Mouse (Mus musculus) mouse embryonic stem cell (cell line): ENCODE measurements around the gene Clrn3.

Source experiments
- in situ Hi-C, 2 experiments: fragments of 300-500 bp; cut with MboI; formaldehyde crosslinking; loops; 1 replicate in 1 of 2; 3 replicates in 1 of 2; pipeline ENCODE4 v1.14.3; 2019 to 2020; ENCODE audit warnings: low sequenced_read_pairs in 2 of 2, low pct_unique_long_range_greater_than_20kb in 1 of 2, mixed read lengths in 1 of 2; ENCODE audit not compliant: unreplicated experiment in 1 of 2

Clrn3 gene

DNA sequence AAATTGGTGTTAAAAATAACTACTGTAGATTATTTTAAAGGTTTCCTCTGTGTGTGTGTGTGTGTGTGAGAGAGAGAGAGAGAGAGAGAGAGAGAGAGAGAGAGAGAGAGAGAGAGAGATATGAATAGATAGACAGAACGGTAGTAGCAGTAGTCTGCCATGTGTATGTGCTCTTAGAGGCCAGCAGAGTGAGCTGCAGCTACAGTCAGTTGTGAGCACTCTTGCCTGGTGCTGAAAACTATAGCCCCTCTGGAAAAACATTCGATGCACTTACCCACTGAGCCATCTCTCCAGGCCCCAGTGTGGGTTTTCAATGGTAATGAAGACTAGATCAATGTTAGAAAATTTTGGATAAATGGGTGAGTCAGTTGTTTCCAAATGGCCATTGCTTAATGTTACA, 29.1 kb downstream of the Clrn3 start:
- in situ Hi-C loops: no loop called here

DNA sequence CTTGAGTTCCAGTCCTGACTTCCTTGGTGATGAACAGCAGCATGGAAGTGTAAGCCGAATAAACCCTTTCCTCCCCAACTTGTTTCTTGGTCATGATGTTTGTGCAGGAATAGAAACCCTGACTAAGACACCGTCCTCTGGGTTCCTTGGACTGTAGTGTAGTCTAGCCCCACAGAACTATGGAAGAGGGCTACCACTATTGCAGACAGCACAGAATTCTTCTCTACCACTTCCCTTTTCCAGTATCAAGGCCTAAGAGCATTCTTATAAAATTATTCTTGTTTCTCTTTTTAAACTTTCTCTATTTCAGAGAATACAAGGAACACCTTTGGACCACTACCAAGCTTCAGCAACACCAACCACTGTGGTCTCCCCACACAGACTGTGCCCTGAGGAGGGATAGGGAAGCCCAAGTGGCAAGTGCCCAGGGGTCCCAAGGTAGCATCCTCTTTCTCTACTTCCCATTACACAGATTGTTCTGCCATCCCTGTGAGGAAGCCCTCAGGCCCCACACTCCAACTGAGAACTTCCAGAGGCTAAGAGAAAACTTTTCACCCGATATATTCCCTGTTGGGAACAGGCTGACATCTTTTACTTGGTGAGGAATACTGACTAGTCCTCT, 29.8 kb downstream of the Clrn3 start:
- in situ Hi-C loops: no loop called here

GRCm38 (mm10) chr7:135495303-135495702, 33.2 kb downstream of the Clrn3 start:
- in situ Hi-C loops: no loop called here

GRCm38 (mm10) chr7:135490500-135490886, 38.0 kb downstream of the Clrn3 start:
- in situ Hi-C loops: no loop called here

- in situ Hi-C loops: loop anchor here in 1 of 2 experiments (5.0 kb wide), 1 partner anchor 88 kb away; no protein-coding TSS in a partner anchor
Measured at GRCm38 (mm10) chr7:135489724-135490499, 38.5 kb downstream of the Clrn3 start.

- in situ Hi-C loops: loop anchor here in 1 of 2 experiments (5.0 kb wide), 1 partner anchor 86 kb away; no protein-coding TSS in a partner anchor
Measured at GRCm38 (mm10) chr7:135488214-135488810, 40.1 kb downstream of the Clrn3 start.

- in situ Hi-C loops: loop anchor here in 1 of 2 experiments (5.0 kb wide), 1 partner anchor 85 kb away; no protein-coding TSS in a partner anchor
Measured at GRCm38 (mm10) chr7:135487423-135487822, 41.0 kb downstream of the Clrn3 start.

DNA sequence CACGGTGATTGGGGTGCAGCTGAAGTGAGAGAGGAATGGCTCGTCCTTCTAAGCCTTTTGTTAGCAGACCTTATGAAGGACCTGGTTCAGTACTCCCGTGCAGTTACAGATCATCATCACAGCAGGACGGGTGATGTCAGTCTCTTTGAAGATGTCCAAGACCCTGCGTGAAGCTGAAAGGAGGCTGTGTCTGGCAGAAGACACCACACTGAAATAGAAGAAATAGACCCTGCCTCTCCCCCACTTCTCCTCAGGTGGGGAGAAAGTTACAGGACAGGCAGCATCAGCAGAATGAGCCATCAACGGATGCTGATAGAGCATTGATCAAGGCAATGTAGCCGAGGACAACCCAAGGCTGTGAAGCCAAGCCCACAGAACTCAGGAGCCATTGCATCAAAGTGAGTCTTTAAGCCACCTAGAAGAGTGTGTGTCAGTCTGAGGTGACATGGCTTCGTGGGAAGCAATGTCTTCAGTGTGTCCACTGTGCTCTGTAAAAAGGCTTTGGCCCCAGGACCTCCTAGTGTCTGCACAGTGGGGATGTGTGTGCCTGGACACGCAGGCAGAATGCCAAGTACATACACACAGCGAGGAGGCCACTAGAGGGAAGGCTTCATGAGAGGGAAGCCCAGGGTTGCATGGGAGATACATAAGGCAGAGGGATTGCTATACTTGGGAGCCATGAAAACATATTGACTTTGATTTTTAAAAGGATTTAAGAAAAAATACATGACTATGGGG, 41.6 kb downstream of the Clrn3 start:
- in situ Hi-C loops: loop anchor here in 1 of 2 experiments (5.0 kb wide), 1 partner anchor 85 kb away; no protein-coding TSS in a partner anchor

DNA sequence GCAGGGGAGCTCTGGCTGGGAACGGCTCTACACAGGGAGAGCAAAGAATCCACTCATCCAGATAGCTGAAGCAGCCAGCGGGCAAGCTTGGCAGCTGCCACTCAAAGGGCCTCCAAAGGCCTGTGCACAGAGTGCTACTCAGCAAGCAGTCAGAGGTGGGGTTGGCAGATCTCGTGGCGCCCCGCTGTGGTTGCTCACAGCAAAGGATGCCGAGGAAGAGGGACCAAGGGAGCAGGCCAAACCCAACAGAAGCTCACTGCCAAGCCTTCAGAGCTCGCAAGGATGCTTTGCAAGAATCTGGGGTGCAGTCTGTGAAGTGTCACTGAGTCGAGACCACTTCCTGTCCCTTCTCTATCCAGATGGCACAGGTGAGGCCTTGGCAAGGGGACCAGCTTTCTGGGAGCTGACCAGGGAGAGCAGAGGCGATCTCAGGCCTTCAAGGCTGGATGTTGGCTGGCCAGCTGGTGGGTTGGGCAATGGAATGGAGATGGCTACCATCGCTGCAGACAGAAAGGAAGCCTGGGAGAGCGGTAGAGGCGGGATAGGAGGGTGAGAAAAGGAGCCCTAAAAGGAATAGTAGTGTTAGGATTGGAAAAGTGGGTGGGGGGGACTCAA, 42.6 kb downstream of the Clrn3 start:
- in situ Hi-C loops: loop anchor here in 1 of 2 experiments (5.0 kb wide), 1 partner anchor 84 kb away; no protein-coding TSS in a partner anchor

GRCm38 (mm10) chr7:135485116-135485795, 43.2 kb downstream of the Clrn3 start:
- in situ Hi-C loops: loop anchor here in 1 of 2 experiments (5.0 kb wide), 1 partner anchor 83 kb away; no protein-coding TSS in a partner anchor

- in situ Hi-C loops: no loop called here
Measured at GRCm38 (mm10) chr7:135484341-135484740, 44.1 kb downstream of the Clrn3 start.

- in situ Hi-C loops: no loop called here
Measured at GRCm38 (mm10) chr7:135483751-135484150, 44.7 kb downstream of the Clrn3 start.

GRCm38 (mm10) chr7:135481150-135481549, 47.3 kb downstream of the Clrn3 start:
- in situ Hi-C loops: no loop called here

- in situ Hi-C loops: no loop called here
Measured at GRCm38 (mm10) chr7:135479912-135480311, 48.5 kb downstream of the Clrn3 start.

- in situ Hi-C loops: no loop called here
Measured at GRCm38 (mm10) chr7:135479322-135479880, 49.1 kb downstream of the Clrn3 start.

- in situ Hi-C loops: no loop called here
Measured at GRCm38 (mm10) chr7:135477256-135477655, 51.2 kb downstream of the Clrn3 start.

DNA sequence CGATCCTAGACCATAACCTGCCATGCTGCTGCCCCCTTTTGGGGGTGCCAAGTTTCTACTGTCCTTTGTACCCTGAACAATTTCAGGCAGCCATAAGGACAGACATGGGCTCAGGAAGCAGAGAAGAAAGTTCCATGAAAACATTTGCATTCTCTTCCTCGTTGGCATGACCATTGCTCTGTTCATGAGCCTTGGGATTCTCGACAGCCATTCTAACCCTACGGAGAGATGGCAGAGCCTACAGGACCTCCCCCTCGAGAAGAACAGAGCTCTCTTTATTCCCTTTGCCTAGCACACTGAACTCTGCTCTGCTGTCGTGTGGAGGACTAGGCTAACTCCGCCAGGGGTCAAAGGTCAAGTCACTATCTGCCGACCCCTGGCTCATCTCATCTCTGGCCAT, 52.5 kb downstream of the Clrn3 start:
- in situ Hi-C loops: no loop called here
